Mouse (Mus musculus) layer of hippocampus, adult 18-20 months (tissue): ENCODE measurements around the gene Arrdc5. TPM values are rescaled to one million over a fixed set of nuclear protein-coding genes. Genes with fewer than 3 reads are reported as not detected.
"Not testable (repeated sequence)": the region's sequence is repeated elsewhere in the genome, so short reads cannot be mapped to it uniquely, and the experiment has no call there.

Experiments
- DNase-seq, 2 experiments: peaks; one replicate each; pipeline ENCODE4 v3.0.0; 2022; ENCODE audit warnings: low spot score in 2 of 2
- total RNA-seq, 2 experiments: library from RNA; stranded (reverse); gene quantifications; 2 replicates each; pipeline ENCODE4 v1.2.3; 2021

Arrdc5 gene
- total RNA-seq, 2 experiments from 2014 or later: not detected

- DNase-seq: no peak
These were observed 20.5 kb downstream of the Arrdc5 start for GRCm38 (mm10) chr17:56279481-56280155.

GRCm38 (mm10) chr17:56278340-56278739 is 21.7 kb downstream of the Arrdc5 start:
- no peak for DNase-seq

- no peak for DNase-seq
These were observed 22.6 kb downstream of the Arrdc5 start for GRCm38 (mm10) chr17:56277567-56277893.

- DNase-seq: peak; percentile 61 to 85
These were observed 23.2 kb downstream of the Arrdc5 start, which contains the start of gene Ticam1 for GRCm38 (mm10) chr17:56276643-56277566. Ticam1 (minus strand) TSS chr17:56276786.

- DNase-seq: no peak
These were observed 24.1 kb downstream of the Arrdc5 start for GRCm38 (mm10) chr17:56275842-56276480.

- no peak for DNase-seq
These were observed 26.1 kb downstream of the Arrdc5 start for GRCm38 (mm10) chr17:56273986-56274385.

GRCm38 (mm10) chr17:56273482-56273881 is 26.6 kb downstream of the Arrdc5 start:
- no peak for DNase-seq

GRCm38 (mm10) chr17:56272644-56273043 is 27.4 kb downstream of the Arrdc5 start:
- no peak for DNase-seq

GRCm38 (mm10) chr17:56271609-56272253 is 28.4 kb downstream of the Arrdc5 start:
- no peak for DNase-seq

GRCm38 (mm10) chr17:56269741-56270140 is 30.3 kb downstream of the Arrdc5 start:
- DNase-seq: no peak

GRCm38 (mm10) chr17:56269153-56269630 is 30.9 kb downstream of the Arrdc5 start:
- peak in 1 of 2 experiments; percentile 80 for DNase-seq

GRCm38 (mm10) chr17:56266271-56266670 is 33.8 kb downstream of the Arrdc5 start:
- peak in 1 of 2 experiments; percentile 72 for DNase-seq

- DNase-seq: no peak
These were observed 34.2 kb downstream of the Arrdc5 start for GRCm38 (mm10) chr17:56265869-56266268.

GRCm38 (mm10) chr17:56265011-56265410 is 35.1 kb downstream of the Arrdc5 start:
- no peak for DNase-seq

GRCm38 (mm10) chr17:56264020-56264419 is 36.1 kb downstream of the Arrdc5 start:
- DNase-seq: peak; percentile 71 to 90

GRCm38 (mm10) chr17:56262645-56263094 is 37.4 kb downstream of the Arrdc5 start:
- DNase-seq: no peak

GRCm38 (mm10) chr17:56261166-56261565 is 38.9 kb downstream of the Arrdc5 start:
- DNase-seq: no peak

- DNase-seq: no peak
These were observed 40.6 kb downstream of the Arrdc5 start for GRCm38 (mm10) chr17:56259301-56260037.

GRCm38 (mm10) chr17:56258812-56259211 is 41.3 kb downstream of the Arrdc5 start:
- not testable (repeated sequence) for DNase-seq

GRCm38 (mm10) chr17:56258269-56258668 is 41.8 kb downstream of the Arrdc5 start:
- not testable (repeated sequence) for DNase-seq
